ENCODE assay signal across 14 mouse cellular contexts in genomic region chr15:103027266-103028235, GRCm38 (mm10). TPM values are rescaled to one million over a fixed set of nuclear protein-coding genes. Genes with fewer than 3 reads are reported as not detected.
DNase-seq lines count a peak whose midpoint lies in the region; ATAC-seq and TF ChIP-seq lines count a peak whose summit lies in the region.
"Had no signal": no experiment of that assay in that cellular context is flagged by ENCODE, and none has a peak within 500 bp of the region (broad histone marks: within the 10 kb centered on the region; RNA-seq: fewer than 3 reads in every experiment).

No protein-coding gene starts in this region.

- no peak for DNase-seq in kidney, postnatal 0 days (ENCODE audit: low spot score)
- DNase-seq in kidney, postnatal 14 days = no peak
- DNase-seq in hindbrain, postnatal 0 days (ENCODE audit: low spot score) = no peak
- DNase-seq in layer of hippocampus, postnatal 36 days = no peak
- DNase-seq in layer of hippocampus, adult 11-12 months (ENCODE audit: low spot score) = no peak
- DNase-seq in midbrain, postnatal 0 days (ENCODE audit: low spot score) = no peak
- DNase-seq: heart, postnatal 4 days; liver, embryonic 13.5 days; midbrain, embryonic 14.5 days; right cerebral cortex, postnatal 25 days had no signal

- H3K27ac ChIP-seq in kidney, postnatal 0 days = no peak overlapping the region
- H3K27ac ChIP-seq in brown adipose tissue, adult 24 weeks (replicated peaks; ENCODE audit: low read depth, low read length) = peak overlapping the region; percentile 39
- H3K27ac ChIP-seq in hindbrain, postnatal 0 days = peak overlapping the region; percentile 54
- peak overlapping the region; percentile 74 for H3K27ac ChIP-seq in neural tube, embryonic 15.5 days (replicated peaks)
- H3K27ac ChIP-seq in midbrain, postnatal 0 days (ENCODE audit: low read depth, low read length) = no peak overlapping the region
- H3K27ac ChIP-seq: liver, embryonic 13.5 days had no signal

- peaks cover 22% of the 10 kb centered on the region for H3K4me1 ChIP-seq in kidney, postnatal 0 days (replicated peaks; ENCODE audit: insufficient read depth, low read length)
- H3K4me1 ChIP-seq in brown adipose tissue, adult 24 weeks (ENCODE audit: control insufficient read depth, insufficient read depth, insufficient read length, low read length) = peaks cover 7% of the 10 kb centered on the region
- no peaks in the 10 kb centered on the region for H3K4me1 ChIP-seq in hindbrain, postnatal 0 days (ENCODE audit: insufficient read depth, low read length)
- H3K4me1 ChIP-seq in neural tube, embryonic 15.5 days = peaks cover 63% of the 10 kb centered on the region
- no peaks in the 10 kb centered on the region for H3K4me1 ChIP-seq in midbrain, postnatal 0 days (ENCODE audit: insufficient read depth, low read length)
- H3K4me1 ChIP-seq: liver, embryonic 13.5 days had no signal

- H3K27me3 ChIP-seq in kidney, postnatal 0 days (ENCODE audit: insufficient read depth, low read length) = 0 out of 2 replicates have a peak, but pooled peaks cover 26% of the 10 kb centered on the region
- H3K27me3 ChIP-seq in hindbrain, postnatal 0 days (ENCODE audit: insufficient read depth, low read length) = peaks cover 89% of the 10 kb centered on the region
- H3K27me3 ChIP-seq in neural tube, embryonic 15.5 days (replicated peaks) = no peaks in the 10 kb centered on the region
- H3K27me3 ChIP-seq in midbrain, postnatal 0 days (ENCODE audit: insufficient read depth, low read length) = peaks cover 93% of the 10 kb centered on the region

- H3K9ac ChIP-seq in kidney, postnatal 0 days (ENCODE audit: low read depth, low read length) = peak overlapping the region; percentile 19; the same call in 1 of the 2 replicates
- H3K9ac ChIP-seq in hindbrain, postnatal 0 days (replicated peaks; ENCODE audit: low read length) = no peak overlapping the region; the same call in 1 of the 2 replicates
- H3K9ac ChIP-seq in neural tube, embryonic 15.5 days (replicated peaks) = peak overlapping the region; percentile 28; the same call in 1 of the 2 replicates
- no peak overlapping the region for H3K9ac ChIP-seq in midbrain, postnatal 0 days (replicated peaks; ENCODE audit: low read length, poor library complexity, severe bottlenecking)
- H3K9ac ChIP-seq: liver, embryonic 13.5 days had no signal

- H3K4me3 ChIP-seq in kidney, postnatal 0 days (replicated peaks; ENCODE audit: low read depth, low read length) = peak overlapping the region; percentile 7; the same call in 1 of the 2 replicates
- H3K4me3 ChIP-seq in brown adipose tissue, adult 24 weeks (ENCODE audit: insufficient read depth, low read depth, low read length) = peak overlapping the region; percentile 55
- peak overlapping the region; percentile 19 for H3K4me3 ChIP-seq in hindbrain, postnatal 0 days (ENCODE audit: low read length)
- peak overlapping the region; percentile 14 for H3K4me3 ChIP-seq in neural tube, embryonic 15.5 days (replicated peaks)
- no peak overlapping the region for H3K4me3 ChIP-seq in midbrain, postnatal 0 days (ENCODE audit: low read depth, low read length)
- H3K4me3 ChIP-seq: liver, embryonic 13.5 days had no signal

- 19% methylated on average over 43 of the region's 43 CpGs for WGBS in kidney, postnatal 0 days
- WGBS in hindbrain, postnatal 0 days = 4% methylated on average over 43 of the region's 43 CpGs
- WGBS in neural tube, embryonic 15.5 days = 7% methylated on average over 43 of the region's 43 CpGs
- whole genome bisulfite sequencing in midbrain, postnatal 0 days = under 1% methylated on average over 43 of the region's 43 CpGs

- no peak for TF ChIP-seq CTCF in kidney, postnatal 0 days (IDR thresholded peaks at IDR 0.05; ENCODE audit: low read depth)
- no peak for TF ChIP-seq CTCF in hindbrain, postnatal 0 days (IDR thresholded peaks at IDR 0.05; ENCODE audit: low read depth)
- no peak for TF ChIP-seq CTCF in midbrain, postnatal 0 days (IDR thresholded peaks at IDR 0.05)

- no peak for ATAC-seq in kidney, postnatal 0 days (replicated peaks; ENCODE audit: low FRiP score, low read depth)
- ATAC-seq in hindbrain, postnatal 0 days = no peak
- ATAC-seq in neural tube, embryonic 15.5 days (ENCODE audit: low FRiP score) = peak; percentile 26; the same call in 1 of the 2 replicates
- no peak for ATAC-seq in midbrain, postnatal 0 days (ENCODE audit: low FRiP score)

- no peaks in the 10 kb centered on the region for H3K36me3 ChIP-seq in kidney, postnatal 0 days (ENCODE audit: insufficient read depth, low read length)
- no peaks in the 10 kb centered on the region for H3K36me3 ChIP-seq in hindbrain, postnatal 0 days (ENCODE audit: insufficient read depth, low read length)
- H3K36me3 ChIP-seq in neural tube, embryonic 15.5 days = no peaks in the 10 kb centered on the region
- no peaks in the 10 kb centered on the region for H3K36me3 ChIP-seq in midbrain, postnatal 0 days (ENCODE audit: insufficient read depth, low read length)
- H3K36me3 ChIP-seq: liver, embryonic 13.5 days had no signal

- peak overlapping the region; percentile 43 for H3K4me2 ChIP-seq in kidney, postnatal 0 days (ENCODE audit: low read length)
- peak overlapping the region; percentile 39 for H3K4me2 ChIP-seq in hindbrain, postnatal 0 days (ENCODE audit: low read depth, low read length)
- peak overlapping the region; percentile 50 for H3K4me2 ChIP-seq in neural tube, embryonic 15.5 days
- no peak overlapping the region for H3K4me2 ChIP-seq in midbrain, postnatal 0 days (ENCODE audit: low read depth, low read length, poor library complexity, severe bottlenecking)
- H3K4me2 ChIP-seq: liver, embryonic 13.5 days had no signal

- no peaks in the 10 kb centered on the region for H3K9me3 ChIP-seq in kidney, postnatal 0 days (replicated peaks; ENCODE audit: low read length)
- no peaks in the 10 kb centered on the region for H3K9me3 ChIP-seq in hindbrain, postnatal 0 days (ENCODE audit: low read length)
- H3K9me3 ChIP-seq in neural tube, embryonic 15.5 days (replicated peaks) = no peaks in the 10 kb centered on the region
- H3K9me3 ChIP-seq in midbrain, postnatal 0 days (ENCODE audit: low read length) = no peaks in the 10 kb centered on the region
- H3K9me3 ChIP-seq: G1E; liver, embryonic 13.5 days had no signal

RNA-seq across cellular contexts. Expression of gene Hoxc4, which starts 8.8 kb away (rescaled TPM):
- 5.9 and 7.0 TPM in 2 replicates for polyA plus RNA-seq in kidney, postnatal 0 days (2015; fragmentation: Nextera tagmentation; extraction: Ambion mirVana)
- 9.4 and 13.7 TPM in 2 replicates for polyA plus RNA-seq in brown adipose tissue, adult 24 weeks (2012; ENCODE audit: insufficient read depth, insufficient read length, missing spikeins)
- total RNA-seq in hindbrain, postnatal 0 days (2014; rRNA removed) = 12.5 and 13.1 TPM in 2 replicates
- polyA plus RNA-seq in hindbrain, postnatal 0 days (2015; fragmentation: Nextera tagmentation; extraction: Ambion mirVana) = 33.0 and 35.4 TPM in 2 replicates
- 26.7 and 48.6 TPM in 2 replicates for polyA plus RNA-seq in neural tube, embryonic 15.5 days (2015; fragmentation: Nextera tagmentation; extraction: Ambion mirVana)
- not detected for total RNA-seq in layer of hippocampus, postnatal 36 days (2021)
- 2.2 TPM in 1 of 2 replicates, not detected in the other for total RNA-seq in midbrain, postnatal 0 days (2014; rRNA removed)
- polyA plus RNA-seq in midbrain, postnatal 0 days (2015; fragmentation: Nextera tagmentation; extraction: Ambion mirVana) = not detected in 2 replicates
- polyA plus RNA-seq: cortical plate, adult 2 months; midbrain, embryonic 14.5 days had no signal

RNA-seq across cellular contexts. Expression of gene Hoxc6, which starts 29.5 kb away (rescaled TPM):
- 7.8 and 9.3 TPM in 2 replicates for polyA plus RNA-seq in kidney, postnatal 0 days (2015; fragmentation: Nextera tagmentation; extraction: Ambion mirVana)
- 17.1 and 21.7 TPM in 2 replicates for polyA plus RNA-seq in brown adipose tissue, adult 24 weeks (2012; ENCODE audit: insufficient read depth, insufficient read length, missing spikeins)
- 0.43 and 1.4 TPM in 2 replicates for total RNA-seq in hindbrain, postnatal 0 days (2014; rRNA removed)
- 0.59 and 1.2 TPM in 2 replicates for polyA plus RNA-seq in hindbrain, postnatal 0 days (2015; fragmentation: Nextera tagmentation; extraction: Ambion mirVana)
- 23.4 and 35.1 TPM in 2 replicates for polyA plus RNA-seq in neural tube, embryonic 15.5 days (2015; fragmentation: Nextera tagmentation; extraction: Ambion mirVana)
- not detected for total RNA-seq in layer of hippocampus, postnatal 36 days (2021)
- not detected in 2 replicates for total RNA-seq in midbrain, postnatal 0 days (2014; rRNA removed)
- polyA plus RNA-seq in midbrain, postnatal 0 days (2015; fragmentation: Nextera tagmentation; extraction: Ambion mirVana) = not detected in 2 replicates
- polyA plus RNA-seq: cortical plate, adult 2 months; midbrain, embryonic 14.5 days had no signal

RNA-seq across cellular contexts. Expression of gene Hoxc8, which starts 37.1 kb away (rescaled TPM):
- polyA plus RNA-seq in kidney, postnatal 0 days (2015; fragmentation: Nextera tagmentation; extraction: Ambion mirVana) = 5.8 TPM in 2 replicates
- 8.9 and 9.8 TPM in 2 replicates for polyA plus RNA-seq in brown adipose tissue, adult 24 weeks (2012; ENCODE audit: insufficient read depth, insufficient read length, missing spikeins)
- total RNA-seq in hindbrain, postnatal 0 days (2014; rRNA removed) = 0.26 TPM in 1 of 2 replicates, not detected in the other
- polyA plus RNA-seq in hindbrain, postnatal 0 days (2015; fragmentation: Nextera tagmentation; extraction: Ambion mirVana) = not detected in 2 replicates
- 56.5 and 108 TPM in 2 replicates for polyA plus RNA-seq in neural tube, embryonic 15.5 days (2015; fragmentation: Nextera tagmentation; extraction: Ambion mirVana)
- total RNA-seq in layer of hippocampus, postnatal 36 days (2021) = not detected
- not detected in 2 replicates for total RNA-seq in midbrain, postnatal 0 days (2014; rRNA removed)
- not detected in 2 replicates for polyA plus RNA-seq in midbrain, postnatal 0 days (2015; fragmentation: Nextera tagmentation; extraction: Ambion mirVana)
- total RNA-seq: heart, postnatal 4 days had no signal
- polyA plus RNA-seq: cortical plate, adult 2 months; midbrain, embryonic 14.5 days had no signal

RNA-seq across cellular contexts. Expression of gene Hoxc9, which starts 51.3 kb away (rescaled TPM):
- 11.0 and 12.4 TPM in 2 replicates for polyA plus RNA-seq in kidney, postnatal 0 days (2015; fragmentation: Nextera tagmentation; extraction: Ambion mirVana)
- polyA plus RNA-seq in brown adipose tissue, adult 24 weeks (2012; ENCODE audit: insufficient read depth, insufficient read length, missing spikeins) = not detected in 2 replicates
- total RNA-seq in hindbrain, postnatal 0 days (2014; rRNA removed) = not detected in 2 replicates
- polyA plus RNA-seq in hindbrain, postnatal 0 days (2015; fragmentation: Nextera tagmentation; extraction: Ambion mirVana) = not detected in 2 replicates
- polyA plus RNA-seq in neural tube, embryonic 15.5 days (2015; fragmentation: Nextera tagmentation; extraction: Ambion mirVana) = 19.7 and 30.9 TPM in 2 replicates
- not detected for total RNA-seq in layer of hippocampus, postnatal 36 days (2021)
- total RNA-seq in midbrain, postnatal 0 days (2014; rRNA removed) = not detected in 2 replicates
- not detected in 2 replicates for polyA plus RNA-seq in midbrain, postnatal 0 days (2015; fragmentation: Nextera tagmentation; extraction: Ambion mirVana)
- total RNA-seq: heart, postnatal 4 days had no signal
- polyA plus RNA-seq: cortical plate, adult 2 months; liver, embryonic 13.5 days; midbrain, embryonic 14.5 days had no signal

Comparison
In these comparisons a context has a peak if more than half of its experiments do, and no peak if none do; other contexts are left out.
1. H3K27ac ChIP-seq: peak in brown adipose tissue, adult 24 weeks (single experiment), hindbrain, postnatal 0 days (single experiment) and neural tube, embryonic 15.5 days (single experiment); none in kidney, postnatal 0 days (single experiment) and midbrain, postnatal 0 days (single experiment).
2. H3K9ac ChIP-seq: peak in kidney, postnatal 0 days (single experiment) and neural tube, embryonic 15.5 days (single experiment); none in hindbrain, postnatal 0 days (single experiment) and midbrain, postnatal 0 days (single experiment).